Mouse (Mus musculus) left cerebral cortex, postnatal 25 days (tissue): Measurements from ENCODE around the gene Fbxl5. TPM values are rescaled to one million over a fixed set of nuclear protein-coding genes. Genes with fewer than 3 reads are reported as not detected.

Experiments used
- DNase-seq, 2 experiments: peaks; one replicate each; pipeline ENCODE4 v3.0.0; 2022; ENCODE audit warnings: low spot score in 2 of 2, mixed read lengths in 1 of 2
- intact Hi-C: fragments of 180-260 bp; cut with DNase I; formaldehyde crosslinking; loops from one replicate; pipeline ENCODE4 v1.15.1; 2025
- total RNA-seq, 2 experiments: library from RNA; stranded (reverse); gene quantifications; 2 replicates each; pipeline ENCODE4 v1.2.3; 2021

Fbxl5 gene
- total RNA-seq, 2 experiments from 2014 or later, result 83.8 to 84.4 TPM

DNA sequence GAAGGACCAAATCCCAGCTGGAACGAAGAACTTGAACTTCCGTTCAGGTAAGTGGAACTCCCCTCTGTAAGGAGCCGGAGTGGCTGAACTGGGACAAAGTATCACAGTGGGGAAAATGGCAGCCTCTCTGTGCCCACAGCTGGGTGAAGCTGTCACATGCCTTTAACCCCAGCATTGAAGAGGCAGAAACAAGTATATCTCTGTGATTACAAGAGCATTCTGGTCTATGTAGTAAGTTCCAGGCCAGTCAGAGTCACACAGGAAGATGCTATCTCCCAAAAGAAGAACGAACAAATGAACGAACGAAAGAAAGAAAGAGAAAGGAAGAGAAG lies 99.0 kb downstream of the Fbxl5 start:
- intact Hi-C loops, result no loop called here
- no peak for DNase-seq

DNA sequence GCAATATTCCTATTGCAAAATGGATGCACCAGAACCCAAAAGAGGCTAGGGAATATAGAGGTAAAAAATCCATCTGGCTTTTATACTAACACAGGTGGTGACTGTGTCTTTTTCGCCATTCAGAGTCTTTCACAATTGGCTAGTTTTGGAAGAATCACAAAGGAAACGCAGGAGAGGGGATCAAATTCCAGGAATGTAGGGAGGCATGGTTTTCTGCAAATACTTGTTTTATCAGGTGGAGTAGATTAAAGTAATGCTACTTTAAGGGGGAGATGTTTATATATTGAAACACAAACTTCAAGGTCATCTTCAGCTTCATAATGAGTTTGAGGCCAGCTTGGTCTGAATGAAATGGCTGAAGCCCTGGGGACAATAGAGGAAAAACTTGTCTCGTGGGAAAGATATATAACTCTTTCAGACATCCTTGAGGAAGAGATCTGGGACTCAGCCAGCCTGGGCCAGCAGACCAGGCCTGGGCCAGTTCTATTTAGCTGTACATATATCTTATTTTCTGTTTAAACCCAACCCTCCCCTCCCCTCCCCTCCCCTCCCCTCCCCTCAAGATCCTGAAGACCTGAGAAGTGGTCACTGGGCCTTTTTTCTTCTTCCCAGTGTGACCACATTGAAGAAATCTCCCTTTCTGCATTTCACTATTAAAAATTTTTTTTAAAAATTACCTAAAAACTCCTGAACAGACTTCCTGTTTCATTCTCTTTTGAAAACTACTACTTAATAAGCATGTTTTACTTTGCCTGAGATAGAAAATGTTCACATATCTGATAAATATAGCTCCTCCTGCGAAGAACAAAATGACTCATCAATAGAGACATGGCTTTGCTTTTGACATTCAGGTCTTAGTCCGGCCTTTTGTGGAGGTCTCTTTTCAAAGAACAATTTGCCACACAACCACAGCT lies 99.6 kb downstream of the Fbxl5 start:
- no peak for DNase-seq
- intact Hi-C loops, result no loop called here

DNA sequence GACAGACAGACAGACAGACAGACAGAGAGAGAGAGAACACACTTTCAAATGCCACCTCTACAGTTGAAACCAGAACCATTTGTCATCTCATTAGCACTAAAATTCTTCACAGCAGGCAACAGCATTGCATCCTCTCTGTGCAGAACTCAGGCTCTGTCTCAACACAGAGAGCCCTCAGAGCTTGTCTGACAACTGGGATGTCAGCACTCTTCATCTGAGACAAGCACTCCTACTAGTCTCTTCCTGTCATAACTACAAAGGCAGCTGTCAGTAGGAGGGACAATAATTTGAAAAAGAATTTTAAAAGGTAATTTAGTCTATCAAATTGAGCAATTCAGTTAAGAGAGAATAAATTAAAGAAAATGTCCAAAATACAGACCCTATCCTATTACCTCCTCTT lies 122.2 kb downstream of the Fbxl5 start:
- intact Hi-C loops, result no loop called here
- no peak for DNase-seq

DNA sequence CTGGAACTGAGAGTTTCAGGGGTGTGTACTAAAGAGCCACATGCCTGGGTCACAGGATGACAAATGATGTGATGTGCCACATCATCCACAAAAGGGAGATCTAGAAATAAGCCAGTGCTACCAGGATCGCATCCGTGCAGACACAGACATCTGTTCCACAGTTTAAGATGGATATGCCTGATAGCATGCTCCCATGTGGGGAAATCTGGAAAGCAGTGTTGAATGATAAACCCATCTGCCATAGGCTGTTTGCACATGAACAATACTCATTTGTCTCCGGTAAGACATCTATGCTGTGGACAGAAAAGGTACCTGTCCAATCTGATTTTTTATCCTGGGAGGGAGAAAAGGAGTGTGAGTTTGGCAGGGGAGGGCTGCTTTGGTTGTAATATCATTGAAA lies 124.3 kb downstream of the Fbxl5 start:
- no peak for DNase-seq
- intact Hi-C loops, result no loop called here

Other genes starting within 250 kb of the Fbxl5 start
- gene Cc2d2a, start 159.3 kb downstream of the Fbxl5 start, total RNA-seq, result 10 to 100 TPM; 13.3 to 13.5 TPM
- gene Bst1, start 2.8 kb downstream of the Fbxl5 start, total RNA-seq, result under 1 TPM in 1 of 2 experiments, not detected in 1; 0.25 TPM
- gene Cd38, start 46.9 kb upstream of the Fbxl5 start, total RNA-seq, result 1 to 10 TPM; 2.1 to 2.5 TPM
- gene Gm7879, start 91.5 kb upstream of the Fbxl5 start, total RNA-seq, result 10 to 100 TPM in 1 of 2 experiments, 1 to 10 TPM in 1; 6.8 to 11.1 TPM
- 1 to 10 TPM; 2.8 to 6.9 TPM for gene Fgfbp1, start 160.1 kb upstream of the Fbxl5 start, total RNA-seq